Mouse (Mus musculus) cerebellum, adult 2 months (tissue): ENCODE results near the gene Akap17b.

Experiments used
- CTCF ChIP-seq: fragments of 200-500 bp; IDR thresholded peaks from 2 replicates; pipeline ENCODE4 v1.5.1; 2011; ENCODE audit warnings: low read depth, mild to moderate bottlenecking, control low read depth, low read length, moderate library complexity, borderline replicate concordance; ENCODE audit not compliant: insufficient read depth
- POLR2A ChIP-seq: fragments of 200-500 bp; IDR thresholded peaks from 2 replicates; pipeline ENCODE4 v1.6.1; 2011; ENCODE audit warnings: low read length, control low read depth, borderline replicate concordance; ENCODE audit not compliant: insufficient read depth

GRCm38 (mm10) chrX:36604040-36604439 lies 41.2 kb downstream of the Akap17b start:
- TF ChIP-seq POLR2A (no peak), CTCF (no peak)
